Mouse (Mus musculus) heart, embryonic 14.5 days (tissue): ENCODE data around the gene Samd15. TPM values are rescaled to one million over a fixed set of nuclear protein-coding genes. Genes with fewer than 3 reads are reported as not detected.
"Not testable (repeated sequence)": the region's sequence is repeated elsewhere in the genome, so short reads cannot be mapped to it uniquely, and the experiment has no call there.

Experiments
- ATAC-seq: fragments of 200-750 bp; cut with Nextera tagmentation; 2 replicates; pipeline ENCODE4 v1.8.0; 2017; ENCODE audit warnings: low read depth, moderate TSS enrichment; ENCODE audit not compliant: insufficient number of reproducible peaks, insufficient read depth, low FRiP score
- H3K27ac ChIP-seq, 2 experiments: fragments of 200-500 bp in 1 of 2; fragments of 300-500 bp in 1 of 2; sonication (generic) in 1 of 2; replicated peaks in 1 of 2; 2 replicates each; pipeline ENCODE4 v1.5.1; 2012 to 2014; ENCODE audit warnings: low read depth in 2 of 2, low read length in 2 of 2, control low read depth in 1 of 2, mild to moderate bottlenecking in 1 of 2, mixed read lengths in 1 of 2; ENCODE audit not compliant: control insufficient read depth in 1 of 2, insufficient read depth in 1 of 2
- H3K27me3 ChIP-seq: fragments of 300-500 bp; sonication (generic); 2 replicates; pipeline ENCODE4 v1.6.1; 2014; ENCODE audit warnings: mild to moderate bottlenecking, low read length, control low read depth; ENCODE audit not compliant: control insufficient read depth, insufficient read depth
- H3K36me3 ChIP-seq: fragments of 300-500 bp; sonication (generic); 2 replicates; pipeline ENCODE4 v1.6.1; 2014; ENCODE audit warnings: mild to moderate bottlenecking, control low read depth, low read length, mixed read lengths; ENCODE audit not compliant: control insufficient read depth, insufficient read depth
- H3K4me1 ChIP-seq, 2 experiments: fragments of 200-500 bp in 1 of 2; fragments of 300-500 bp in 1 of 2; sonication (generic) in 1 of 2; 2 replicates each; pipeline ENCODE4 v1.6.1; 2012 to 2014; ENCODE audit warnings: low read length in 2 of 2, control low read depth in 1 of 2, mixed read lengths in 1 of 2; ENCODE audit not compliant: control insufficient read depth in 2 of 2, insufficient read depth in 2 of 2
- H3K4me2 ChIP-seq: fragments of 300-500 bp; sonication (generic); 2 replicates; pipeline ENCODE4 v1.6.1; 2014; ENCODE audit warnings: mild to moderate bottlenecking, low read length
- H3K4me3 ChIP-seq, 2 experiments: fragments of 200-500 bp in 1 of 2; fragments of 300-500 bp in 1 of 2; sonication (generic) in 1 of 2; 2 replicates each; pipeline ENCODE4 v1.5.1; 2012 to 2014; ENCODE audit warnings: low read length in 2 of 2, mild to moderate bottlenecking in 2 of 2, control low read depth in 1 of 2, low read depth in 1 of 2, moderate library complexity in 1 of 2; ENCODE audit not compliant: control insufficient read depth in 1 of 2, insufficient read depth in 1 of 2
- H3K9ac ChIP-seq: fragments of 300-500 bp; sonication (generic); 2 replicates; pipeline ENCODE4 v1.6.1; 2014; ENCODE audit warnings: mild to moderate bottlenecking, low read length
- H3K9me3 ChIP-seq: fragments of 300-500 bp; sonication (generic); 2 replicates; pipeline ENCODE4 v1.6.1; 2016; ENCODE audit warnings: low read length, control low read depth; ENCODE audit not compliant: control insufficient read depth
- WGBS: fragments of 180-500 bp; shearing (Covaris S2); extraction: QIAGEN DNeasy Blood & Tissue Kit; methylation state at CpG from one replicate; pipeline ENCODE4 v1.1.7; 2014; 5-methylcytosine and 5-hydroxymethylcytosine counted together
- polyA plus RNA-seq: library from polyadenylated mRNA; unstranded; fragments of >200 nt; fragmentation: Nextera tagmentation; extraction: Ambion mirVana; gene quantifications from 2 replicates; pipeline ENCODE4 v1.2.1, GENCODE M21; 2014

The Samd15 gene
- polyA plus RNA-seq, result 0.55 and 0.89 TPM in 2 replicates

GRCm38 (mm10) chr12:87199206-87199972, at the start of gene Samd15:
Samd15 (plus strand) TSS chr12:87199723.
- H3K4me1 ChIP-seq, result peaks cover 0 to 7% of the 10 kb centered on the region in 2 experiments; a peak in 3 of 4 replicates
- no peaks in the 10 kb centered on the region for H3K9me3 ChIP-seq
- WGBS, result under 1% methylated on average over 37 of the region's 38 CpGs
- no peaks in the 10 kb centered on the region for H3K27me3 ChIP-seq
- no peak within 1 kb of the TSS for H3K27ac ChIP-seq
- no peaks in the 10 kb centered on the region for H3K36me3 ChIP-seq
- peak within 1 kb of the TSS; percentile 64 for H3K4me2 ChIP-seq
- peak; percentile 32 for ATAC-seq
- peak within 1 kb of the TSS; percentile 83 for H3K9ac ChIP-seq
- H3K4me3 ChIP-seq, result peak within 1 kb of the TSS; percentile 67 to 80

GRCm38 (mm10) chr12:87154448-87154847, 45.1 kb upstream of the Samd15 start:
- H3K27ac ChIP-seq, H3K36me3 ChIP-seq, H3K4me2 ChIP-seq, H3K9me3 ChIP-seq, H3K4me3 ChIP-seq, H3K9ac ChIP-seq, ATAC-seq, H3K4me1 ChIP-seq, H3K27me3 ChIP-seq: not testable (repeated sequence)
- 95% methylated on average over 4 of the region's 4 CpGs for WGBS

- H3K4me2 ChIP-seq, result no peak overlapping the region
- peaks cover 4% of the 10 kb centered on the region; the same call in 1 of the 2 replicates for H3K9me3 ChIP-seq
- H3K27me3 ChIP-seq, result no peaks in the 10 kb centered on the region
- H3K36me3 ChIP-seq, result 0 out of 2 replicates have a peak, but pooled peaks cover 3% of the 10 kb centered on the region
- H3K27ac ChIP-seq, result no peak overlapping the region
- 51% methylated on average over 4 of the region's 4 CpGs for WGBS
- no peak for ATAC-seq
- H3K4me3 ChIP-seq, result no peak overlapping the region
- no peak overlapping the region for H3K9ac ChIP-seq
- no peaks in the 10 kb centered on the region; a peak in 1 of 4 replicates for H3K4me1 ChIP-seq
These were observed 42.2 kb upstream of the Samd15 start for GRCm38 (mm10) chr12:87157361-87157760.

GRCm38 (mm10) chr12:87158099-87158498, 41.4 kb upstream of the Samd15 start:
- Histone ChIP-seq H3K4me1 (no peaks in the 10 kb centered on the region; a peak in 1 of 4 replicates), H3K4me3 (no peak overlapping the region), H3K9me3 (no peaks in the 10 kb centered on the region), H3K9ac (no peak overlapping the region), H3K27me3 (no peaks in the 10 kb centered on the region), H3K27ac (no peak overlapping the region), H3K36me3 (peaks cover 8% of the 10 kb centered on the region; the same call in 1 of the 2 replicates), H3K4me2 (no peak overlapping the region)
- WGBS, result 73% methylated on average over 7 of the region's 7 CpGs
- no peak for ATAC-seq

GRCm38 (mm10) chr12:87160310-87160709, 39.2 kb upstream of the Samd15 start:
- no peak overlapping the region for H3K4me3 ChIP-seq
- WGBS, result 80% methylated on average over 1 of the region's 1 CpGs

GRCm38 (mm10) chr12:87160815-87161214, 38.7 kb upstream of the Samd15 start:
- Histone ChIP-seq H3K27ac (no peak overlapping the region), H3K4me3 (no peak overlapping the region), H3K4me1 (no peaks in the 10 kb centered on the region; a peak in 1 of 4 replicates)

More at GRCm38 (mm10) chr12:87160310-87160709, 39.2 kb upstream of the Samd15 start:
- Histone ChIP-seq H3K9ac (no peak overlapping the region), H3K27ac (no peak overlapping the region), H3K4me2 (no peak overlapping the region), H3K4me1 (no peaks in the 10 kb centered on the region; a peak in 1 of 4 replicates), H3K9me3 (no peaks in the 10 kb centered on the region), H3K27me3 (no peaks in the 10 kb centered on the region), H3K36me3 (peaks cover 16% of the 10 kb centered on the region; the same call in 1 of the 2 replicates)
- no peak for ATAC-seq

GRCm38 (mm10) chr12:87175194-87175946, 24.2 kb upstream of the Samd15 start:
- H3K4me1 ChIP-seq, result no peaks in the 10 kb centered on the region
- H3K9ac ChIP-seq, result no peak overlapping the region
- H3K36me3 ChIP-seq, result peaks cover 13% of the 10 kb centered on the region; the same call in 1 of the 2 replicates
- H3K27me3 ChIP-seq, result no peaks in the 10 kb centered on the region
- no peak overlapping the region for H3K4me3 ChIP-seq
- H3K4me2 ChIP-seq, result no peak overlapping the region
- ATAC-seq, result no peak
- no peaks in the 10 kb centered on the region for H3K9me3 ChIP-seq
- 53% methylated on average over 4 of the region's 4 CpGs for WGBS
- H3K27ac ChIP-seq, result no peak overlapping the region

More at GRCm38 (mm10) chr12:87160815-87161214, 38.7 kb upstream of the Samd15 start:
- WGBS, result 81% methylated on average over 5 of the region's 5 CpGs
- Histone ChIP-seq H3K27me3 (no peaks in the 10 kb centered on the region), H3K9me3 (no peaks in the 10 kb centered on the region), H3K9ac (no peak overlapping the region), H3K36me3 (peaks cover 21% of the 10 kb centered on the region), H3K4me2 (no peak overlapping the region)
- no peak for ATAC-seq
